Mouse (Mus musculus): ENCODE measurements around the gene Plekha4.

- TF ChIP-seq CTCF (IDR thresholded peaks at IDR 0.05; ENCODE audit: extremely low read depth, insufficient read length, insufficient replicate concordance, low read depth, low read length) (no peak), POLR2A (IDR thresholded peaks at IDR 0.05; ENCODE audit: low read depth, low read length) (no peak)
These were observed 11.5 kb downstream of the Plekha4 start for GRCm38 (mm10) chr7:45537602-45538001.
